Comparison of ENCODE assay signal across 20 mouse cellular contexts in the genomic region with DNA sequence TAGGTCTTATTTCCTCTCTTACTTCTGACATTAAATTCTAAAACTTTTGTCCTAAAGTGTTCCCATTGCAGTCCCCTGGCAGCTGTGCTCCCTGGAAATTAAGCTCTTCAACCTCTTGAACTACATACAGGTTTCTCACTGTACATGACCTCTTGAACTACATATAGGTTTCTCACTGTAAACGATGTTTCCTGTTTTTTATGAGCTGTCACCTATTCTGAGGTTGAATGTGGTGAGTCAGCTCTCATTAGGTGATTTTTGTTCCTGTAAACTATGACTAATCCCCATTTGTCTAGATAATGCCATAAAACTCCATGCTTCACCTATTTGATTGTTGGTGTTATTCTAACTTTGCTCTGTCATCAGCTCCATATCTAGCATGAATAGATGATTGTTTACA. TPM values are rescaled to one million over a fixed set of nuclear protein-coding genes. Genes with fewer than 3 reads are reported as not detected.
DNase-seq lines count a peak whose midpoint lies in the region; ATAC-seq and TF ChIP-seq lines count a peak whose summit lies in the region.
"Had no signal": no experiment of that assay in that cellular context is flagged by ENCODE, and none has a peak within 500 bp of the region (broad histone marks: within the 10 kb centered on the region; RNA-seq: fewer than 3 reads in every experiment).

No protein-coding gene starts in this region.

- no peak for TF ChIP-seq CTCF in spleen, adult 2 months (IDR thresholded peaks at IDR 0.05; ENCODE audit: extremely low read depth, insufficient read depth, insufficient read length, insufficient replicate concordance)
- no peak for TF ChIP-seq CTCF in bone marrow, adult 2 months (IDR thresholded peaks at IDR 0.05; ENCODE audit: control insufficient read depth, insufficient read depth, low read length)
- no peak for TF ChIP-seq CTCF in intestine, postnatal 0 days (IDR thresholded peaks at IDR 0.05; ENCODE audit: low read depth)
- no peak for TF ChIP-seq CTCF in stomach, postnatal 0 days (IDR thresholded peaks at IDR 0.05; ENCODE audit: low read depth)

- H3K36me3 ChIP-seq in spleen, adult 2 months (ENCODE audit: control insufficient read depth, insufficient read depth, low read length) = no peaks in the 10 kb centered on the region
- no peaks in the 10 kb centered on the region for H3K36me3 ChIP-seq in intestine, postnatal 0 days (ENCODE audit: control insufficient read depth, insufficient read depth)
- no peaks in the 10 kb centered on the region for H3K36me3 ChIP-seq in stomach, postnatal 0 days (ENCODE audit: control insufficient read depth, insufficient read depth, low read length)
- H3K36me3 ChIP-seq: heart, embryonic 10.5 days; midbrain, embryonic 13.5 days had no signal

- no peaks in the 10 kb centered on the region for H3K9me3 ChIP-seq in intestine, postnatal 0 days (ENCODE audit: control insufficient read depth)
- no peaks in the 10 kb centered on the region for H3K9me3 ChIP-seq in stomach, postnatal 0 days (ENCODE audit: control insufficient read depth, low read length)
- H3K9me3 ChIP-seq: heart, embryonic 10.5 days; midbrain, embryonic 13.5 days had no signal

- TF ChIP-seq POLR2A in spleen, adult 2 months (IDR thresholded peaks at IDR 0.05; ENCODE audit: low read depth, low read length) = no peak
- TF ChIP-seq POLR2A in bone marrow, adult 2 months (IDR thresholded peaks at IDR 0.05; ENCODE audit: borderline replicate concordance, control insufficient read depth, low read depth, low read length) = no peak

- H3K4me2 ChIP-seq in intestine, postnatal 0 days (replicated peaks; ENCODE audit: low read depth) = no peak overlapping the region
- H3K4me2 ChIP-seq in stomach, postnatal 0 days (replicated peaks; ENCODE audit: low read depth) = no peak overlapping the region
- H3K4me2 ChIP-seq: midbrain, embryonic 13.5 days had no signal

- no peaks in the 10 kb centered on the region for H3K27me3 ChIP-seq in spleen, adult 2 months (ENCODE audit: control insufficient read depth, insufficient read depth, low read length)
- H3K27me3 ChIP-seq in intestine, postnatal 0 days (replicated peaks; ENCODE audit: control insufficient read depth, insufficient read depth, low read length) = no peaks in the 10 kb centered on the region
- no peaks in the 10 kb centered on the region for H3K27me3 ChIP-seq in stomach, postnatal 0 days (ENCODE audit: control insufficient read depth, insufficient read depth, low read length)
- H3K27me3 ChIP-seq: midbrain, embryonic 13.5 days; Patski had no signal

- peaks cover 14% of the 10 kb centered on the region for H3K4me1 ChIP-seq in spleen, adult 2 months (ENCODE audit: control insufficient read depth, insufficient read depth, insufficient read length)
- peaks cover 2% of the 10 kb centered on the region; the same call in 1 of the 2 replicates for H3K4me1 ChIP-seq in bone marrow, adult 2 months (ENCODE audit: control insufficient read depth, insufficient read depth, low read length)
- H3K4me1 ChIP-seq in intestine, postnatal 0 days (replicated peaks; ENCODE audit: control insufficient read depth, insufficient read depth, low read length) = no peaks in the 10 kb centered on the region
- H3K4me1 ChIP-seq in stomach, postnatal 0 days (replicated peaks; ENCODE audit: control insufficient read depth, insufficient read depth) = no peaks in the 10 kb centered on the region
- H3K4me1 ChIP-seq: heart, embryonic 10.5 days; midbrain, embryonic 13.5 days had no signal

- H3K9ac ChIP-seq in intestine, postnatal 0 days (ENCODE audit: low read depth, low read length) = no peak overlapping the region
- no peak overlapping the region for H3K9ac ChIP-seq in stomach, postnatal 0 days (ENCODE audit: low read length)
- H3K9ac ChIP-seq: forebrain, postnatal 0 days; midbrain, embryonic 13.5 days had no signal

- TF ChIP-seq EP300 in stomach, postnatal 0 days (optimal IDR thresholded peaks at IDR 0.05) = no peak

- no peak overlapping the region for H3K4me3 ChIP-seq in spleen, adult 2 months (ENCODE audit: extremely low read depth, insufficient read depth, insufficient read length)
- H3K4me3 ChIP-seq in bone marrow, adult 2 months (replicated peaks; ENCODE audit: control insufficient read depth, low read depth, low read length) = no peak overlapping the region
- H3K4me3 ChIP-seq in intestine, postnatal 0 days (ENCODE audit: low read depth, low read length) = no peak overlapping the region
- no peak overlapping the region for H3K4me3 ChIP-seq in stomach, postnatal 0 days (ENCODE audit: low read depth, low read length)
- H3K4me3 ChIP-seq: heart, embryonic 10.5 days; midbrain, embryonic 13.5 days had no signal

- peak overlapping the region; percentile 65 for H3K27ac ChIP-seq in spleen, adult 2 months (ENCODE audit: insufficient read depth, low read length)
- peak overlapping the region; percentile 58; the same call in 1 of the 2 replicates for H3K27ac ChIP-seq in bone marrow, adult 2 months (ENCODE audit: control insufficient read depth, insufficient read depth, low read depth, low read length, poor library complexity)
- H3K27ac ChIP-seq in intestine, postnatal 0 days (ENCODE audit: low read depth, low read length) = 0 out of 2 replicates have a peak overlapping the region, but pooled peaks have one; percentile 28
- no peak overlapping the region for H3K27ac ChIP-seq in stomach, postnatal 0 days (replicated peaks)
- H3K27ac ChIP-seq: heart, embryonic 10.5 days; midbrain, embryonic 13.5 days had no signal

- WGBS in spleen, adult 2 months = 0% methylated on average over 1 of the region's 1 CpGs
- 0% methylated on average over 1 of the region's 1 CpGs for WGBS in bone marrow, adult 2 months
- WGBS in intestine, postnatal 0 days = 38% methylated on average over 1 of the region's 1 CpGs
- WGBS in stomach, postnatal 0 days = 35% methylated on average over 1 of the region's 1 CpGs

- ATAC-seq in intestine, postnatal 0 days = peak; percentile 66
- ATAC-seq in stomach, postnatal 0 days (ENCODE audit: low FRiP score, low TSS enrichment) = peak; percentile 32; the same call in 1 of the 2 replicates
- ATAC-seq: forebrain, postnatal 0 days; midbrain, embryonic 13.5 days; Patski had no signal

- DNase-seq in spleen, adult 2 months (ENCODE audit: low read depth in 1 of 2, low spot score in 2 of 2) = no peak
- DNase-seq in spleen, postnatal 14 days (ENCODE audit: low spot score in 2 of 2) = no peak
- no peak for DNase-seq in stomach, postnatal 0 days (ENCODE audit: low spot score)
- no peak for DNase-seq in right cerebral cortex, postnatal 36 days (ENCODE audit: low spot score in 2 of 2)
- no peak for DNase-seq in ovary, postnatal 10 days (ENCODE audit: low spot score)
- DNase-seq: cerebellum, adult 8-10 months; forebrain, postnatal 0 days; gastrocnemius, postnatal 14 days; heart, postnatal 4 days; kidney, postnatal 25 days; lung, postnatal 10 days; right cerebral cortex, postnatal 25 days; thymus, postnatal 14 days had no signal

RNA-seq across cellular contexts. Expression of gene Gm49339, which starts 26.0 kb away (rescaled TPM):
- 8.4 and 8.7 TPM in 2 replicates for polyA plus RNA-seq in spleen, adult 2 months (2012; rRNA removed)
- 3.0 TPM in 1 of 2 replicates, not detected in the other for polyA plus RNA-seq in bone marrow, adult 2 months (2011; ENCODE audit: insufficient read depth, insufficient read length, low replicate concordance, missing spikeins)
- 0.13 and 0.65 TPM in 2 replicates for polyA plus RNA-seq in intestine, postnatal 0 days (2015; fragmentation: Nextera tagmentation; extraction: Ambion mirVana)
- 0.77 TPM in 1 of 2 replicates, not detected in the other for polyA plus RNA-seq in stomach, postnatal 0 days (2015; fragmentation: Nextera tagmentation; extraction: Ambion mirVana)
- polyA plus RNA-seq: embryonic facial prominence, embryonic 11.5 days; intestine, embryonic 14.5 days; midbrain, embryonic 13.5 days; Patski had no signal

RNA-seq across cellular contexts. Expression of gene Lilr4b, which starts 26.1 kb away (rescaled TPM):
- polyA plus RNA-seq in spleen, adult 2 months (2012; rRNA removed) = 3.8 and 4.1 TPM in 2 replicates
- polyA plus RNA-seq in bone marrow, adult 2 months (2011; ENCODE audit: insufficient read depth, insufficient read length, low replicate concordance, missing spikeins) = 35.8 and 197 TPM in 2 replicates
- polyA plus RNA-seq in intestine, postnatal 0 days (2015; fragmentation: Nextera tagmentation; extraction: Ambion mirVana) = 1.2 and 1.5 TPM in 2 replicates
- 0.45 and 0.61 TPM in 2 replicates for polyA plus RNA-seq in stomach, postnatal 0 days (2015; fragmentation: Nextera tagmentation; extraction: Ambion mirVana)
- polyA plus RNA-seq: embryonic facial prominence, embryonic 11.5 days; heart, embryonic 10.5 days; Patski had no signal

RNA-seq across cellular contexts. Expression of gene Lilrb4a, which starts 36.4 kb away (rescaled TPM):
- polyA plus RNA-seq in spleen, adult 2 months (2012; rRNA removed) = 4.1 and 4.8 TPM in 2 replicates
- polyA plus RNA-seq in bone marrow, adult 2 months (2011; ENCODE audit: insufficient read depth, insufficient read length, low replicate concordance, missing spikeins) = 35.1 and 99.1 TPM in 2 replicates
- polyA plus RNA-seq in intestine, postnatal 0 days (2015; fragmentation: Nextera tagmentation; extraction: Ambion mirVana) = 1.4 and 2.2 TPM in 2 replicates
- polyA plus RNA-seq in stomach, postnatal 0 days (2015; fragmentation: Nextera tagmentation; extraction: Ambion mirVana) = 1.0 and 2.4 TPM in 2 replicates
- polyA plus RNA-seq: Patski had no signal
